Mouse (Mus musculus): ENCODE results near the gene Idh1. TPM values are rescaled to one million over a fixed set of nuclear protein-coding genes. Genes with fewer than 3 reads are reported as not detected.

The Idh1 gene
- polyA plus RNA-seq, 1 experiment from 2014 or later: 173 TPM

- H3K9me3 ChIP-seq (replicated peaks): no peaks in the 10 kb centered on the region
- H3K36me3 ChIP-seq: peaks cover 99% of the 10 kb centered on the region
- no peak overlapping the region for H3K4me3 ChIP-seq
- H3K27me3 ChIP-seq (ENCODE audit: low read depth, poor library complexity, severe bottlenecking): no peaks in the 10 kb centered on the region
- no peaks in the 10 kb centered on the region for H3K4me1 ChIP-seq
- no peak for DNase-seq (ENCODE audit: low spot score)
- 92% methylated on average over 7 of the region's 7 CpGs for WGBS
- no peak overlapping the region for H3K27ac ChIP-seq
Observed at GRCm38 (mm10) chr1:65169536-65169935, 16.8 kb downstream of the Idh1 start.

- 95% methylated on average over 1 of the region's 1 CpGs for WGBS
Observed at GRCm38 (mm10) chr1:65167496-65167895, 18.8 kb downstream of the Idh1 start.

GRCm38 (mm10) chr1:65162210-65162609 is 24.1 kb downstream of the Idh1 start:
- Histone ChIP-seq H3K27me3 (ENCODE audit: low read depth, poor library complexity, severe bottlenecking) (no peaks in the 10 kb centered on the region), H3K9me3 (replicated peaks) (no peaks in the 10 kb centered on the region), H3K4me3 (no peak overlapping the region), H3K27ac (no peak overlapping the region), H3K4me1 (no peaks in the 10 kb centered on the region), H3K36me3 (peaks cover 95% of the 10 kb centered on the region)
- WGBS: 92% methylated on average over 1 of the region's 1 CpGs
- DNase-seq (ENCODE audit: low spot score): no peak

More at GRCm38 (mm10) chr1:65167496-65167895, 18.8 kb downstream of the Idh1 start:
- Histone ChIP-seq H3K9me3 (replicated peaks) (no peaks in the 10 kb centered on the region), H3K27ac (no peak overlapping the region), H3K36me3 (peaks cover 98% of the 10 kb centered on the region), H3K4me1 (no peaks in the 10 kb centered on the region), H3K4me3 (no peak overlapping the region), H3K27me3 (ENCODE audit: low read depth, poor library complexity, severe bottlenecking) (no peaks in the 10 kb centered on the region)
- no peak for DNase-seq (ENCODE audit: low spot score)

- Histone ChIP-seq H3K36me3 (peaks cover 38% of the 10 kb centered on the region), H3K9me3 (replicated peaks) (no peaks in the 10 kb centered on the region), H3K27ac (no peak overlapping the region), H3K4me1 (no peaks in the 10 kb centered on the region), H3K27me3 (ENCODE audit: low read depth, poor library complexity, severe bottlenecking) (no peaks in the 10 kb centered on the region), H3K4me3 (no peak overlapping the region)
- no peak for DNase-seq (ENCODE audit: low spot score)
- 94% methylated on average over 5 of the region's 5 CpGs for WGBS
Observed at GRCm38 (mm10) chr1:65156111-65156510, 30.2 kb downstream of the Idh1 start.

GRCm38 (mm10) chr1:65154814-65155213 is 31.5 kb downstream of the Idh1 start:
- no peak overlapping the region for H3K4me3 ChIP-seq
- H3K36me3 ChIP-seq: peaks cover 25% of the 10 kb centered on the region
- no peak for DNase-seq (ENCODE audit: low spot score)
- no peaks in the 10 kb centered on the region for H3K27me3 ChIP-seq (ENCODE audit: low read depth, poor library complexity, severe bottlenecking)
- H3K9me3 ChIP-seq (replicated peaks): no peaks in the 10 kb centered on the region
- no peak overlapping the region for H3K27ac ChIP-seq
- no peaks in the 10 kb centered on the region for H3K4me1 ChIP-seq

- DNase-seq (ENCODE audit: low spot score): no peak
- H3K4me1 ChIP-seq: no peaks in the 10 kb centered on the region
- no peaks in the 10 kb centered on the region for H3K9me3 ChIP-seq (replicated peaks)
- no peak overlapping the region for H3K27ac ChIP-seq
- no peaks in the 10 kb centered on the region for H3K36me3 ChIP-seq
- no peak overlapping the region for H3K4me3 ChIP-seq
- H3K27me3 ChIP-seq (ENCODE audit: low read depth, poor library complexity, severe bottlenecking): no peaks in the 10 kb centered on the region
- 79% methylated on average over 3 of the region's 3 CpGs for WGBS
Observed at GRCm38 (mm10) chr1:65147971-65148370, 38.3 kb downstream of the Idh1 start.

GRCm38 (mm10) chr1:65147326-65147725 is 39.0 kb downstream of the Idh1 start:
- no peak for DNase-seq (ENCODE audit: low spot score)
- 91% methylated on average over 5 of the region's 5 CpGs for WGBS
- no peak overlapping the region for H3K4me3 ChIP-seq
- no peak overlapping the region for H3K27ac ChIP-seq
- H3K36me3 ChIP-seq: no peaks in the 10 kb centered on the region
- no peaks in the 10 kb centered on the region for H3K27me3 ChIP-seq (ENCODE audit: low read depth, poor library complexity, severe bottlenecking)
- no peaks in the 10 kb centered on the region for H3K4me1 ChIP-seq
- H3K9me3 ChIP-seq (replicated peaks): no peaks in the 10 kb centered on the region

- DNase-seq (ENCODE audit: low spot score): no peak
- Histone ChIP-seq H3K36me3 (no peaks in the 10 kb centered on the region), H3K9me3 (replicated peaks) (no peaks in the 10 kb centered on the region), H3K27ac (no peak overlapping the region), H3K27me3 (ENCODE audit: low read depth, poor library complexity, severe bottlenecking) (no peaks in the 10 kb centered on the region), H3K4me3 (no peak overlapping the region), H3K4me1 (no peaks in the 10 kb centered on the region)
- 66% methylated on average over 2 of the region's 2 CpGs for WGBS
Observed at GRCm38 (mm10) chr1:65146601-65147000, 39.7 kb downstream of the Idh1 start.

GRCm38 (mm10) chr1:65144783-65145182 is 41.5 kb downstream of the Idh1 start:
- 87% methylated on average over 2 of the region's 2 CpGs for WGBS
- DNase-seq (ENCODE audit: low spot score): no peak
- H3K4me3 ChIP-seq: no peak overlapping the region
- H3K36me3 ChIP-seq: no peaks in the 10 kb centered on the region
- H3K27ac ChIP-seq: no peak overlapping the region
- no peaks in the 10 kb centered on the region for H3K27me3 ChIP-seq (ENCODE audit: low read depth, poor library complexity, severe bottlenecking)
- no peaks in the 10 kb centered on the region for H3K4me1 ChIP-seq
- no peaks in the 10 kb centered on the region for H3K9me3 ChIP-seq (replicated peaks)

GRCm38 (mm10) chr1:65137560-65137959 is 48.7 kb downstream of the Idh1 start:
- H3K36me3 ChIP-seq: no peaks in the 10 kb centered on the region
- WGBS: 91% methylated on average over 6 of the region's 6 CpGs
- no peak for DNase-seq (ENCODE audit: low spot score)
- no peak overlapping the region for H3K27ac ChIP-seq
- H3K4me3 ChIP-seq: no peak overlapping the region
- H3K4me1 ChIP-seq: no peaks in the 10 kb centered on the region
- H3K27me3 ChIP-seq (ENCODE audit: low read depth, poor library complexity, severe bottlenecking): no peaks in the 10 kb centered on the region
- H3K9me3 ChIP-seq (replicated peaks): no peaks in the 10 kb centered on the region

GRCm38 (mm10) chr1:65132833-65133232 is 53.5 kb downstream of the Idh1 start:
- DNase-seq (ENCODE audit: low spot score): no peak

GRCm38 (mm10) chr1:65131671-65132070 is 54.6 kb downstream of the Idh1 start:
- Histone ChIP-seq H3K9me3 (replicated peaks) (no peaks in the 10 kb centered on the region), H3K27ac (no peak overlapping the region), H3K4me1 (no peaks in the 10 kb centered on the region), H3K4me3 (no peak overlapping the region), H3K27me3 (ENCODE audit: low read depth, poor library complexity, severe bottlenecking) (no peaks in the 10 kb centered on the region), H3K36me3 (no peaks in the 10 kb centered on the region)
- DNase-seq (ENCODE audit: low spot score): no peak
- WGBS: 97% methylated on average over 1 of the region's 1 CpGs

More at GRCm38 (mm10) chr1:65132833-65133232, 53.5 kb downstream of the Idh1 start:
- Histone ChIP-seq H3K27ac (no peak overlapping the region), H3K9me3 (replicated peaks) (no peaks in the 10 kb centered on the region), H3K36me3 (no peaks in the 10 kb centered on the region), H3K27me3 (ENCODE audit: low read depth, poor library complexity, severe bottlenecking) (no peaks in the 10 kb centered on the region), H3K4me1 (no peaks in the 10 kb centered on the region), H3K4me3 (no peak overlapping the region)
- WGBS: 94% methylated on average over 1 of the region's 1 CpGs

- DNase-seq (ENCODE audit: low spot score): no peak
- H3K9me3 ChIP-seq (replicated peaks): no peaks in the 10 kb centered on the region
- no peaks in the 10 kb centered on the region for H3K36me3 ChIP-seq
- H3K27me3 ChIP-seq (ENCODE audit: low read depth, poor library complexity, severe bottlenecking): no peaks in the 10 kb centered on the region
- WGBS: 83% methylated on average over 3 of the region's 3 CpGs
- H3K4me1 ChIP-seq: no peaks in the 10 kb centered on the region
- no peak overlapping the region for H3K27ac ChIP-seq
- no peak overlapping the region for H3K4me3 ChIP-seq
Observed at GRCm38 (mm10) chr1:65130226-65130625, 56.1 kb downstream of the Idh1 start.

GRCm38 (mm10) chr1:65129634-65130180 is 56.6 kb downstream of the Idh1 start:
- Histone ChIP-seq H3K27ac (no peak overlapping the region), H3K4me1 (no peaks in the 10 kb centered on the region), H3K9me3 (replicated peaks) (no peaks in the 10 kb centered on the region), H3K27me3 (ENCODE audit: low read depth, poor library complexity, severe bottlenecking) (no peaks in the 10 kb centered on the region), H3K4me3 (no peak overlapping the region), H3K36me3 (no peaks in the 10 kb centered on the region)
- 88% methylated on average over 3 of the region's 3 CpGs for WGBS
- no peak for DNase-seq (ENCODE audit: low spot score)

All from limb, embryonic 10.5 days (tissue).